Mouse (Mus musculus): ENCODE measurements around the gene Isoc2a.

The Isoc2a gene

GRCm38 (mm10) chr7:4940068-4940479 lies 63.1 kb downstream of the Isoc2a start:
- DNase-seq (ENCODE audit: low spot score in 2 of 2), result peak; percentile 68 to 81

- DNase-seq (ENCODE audit: low spot score in 2 of 2), result no peak
Observed at GRCm38 (mm10) chr7:4942673-4943072, 65.7 kb downstream of the Isoc2a start.

DNA sequence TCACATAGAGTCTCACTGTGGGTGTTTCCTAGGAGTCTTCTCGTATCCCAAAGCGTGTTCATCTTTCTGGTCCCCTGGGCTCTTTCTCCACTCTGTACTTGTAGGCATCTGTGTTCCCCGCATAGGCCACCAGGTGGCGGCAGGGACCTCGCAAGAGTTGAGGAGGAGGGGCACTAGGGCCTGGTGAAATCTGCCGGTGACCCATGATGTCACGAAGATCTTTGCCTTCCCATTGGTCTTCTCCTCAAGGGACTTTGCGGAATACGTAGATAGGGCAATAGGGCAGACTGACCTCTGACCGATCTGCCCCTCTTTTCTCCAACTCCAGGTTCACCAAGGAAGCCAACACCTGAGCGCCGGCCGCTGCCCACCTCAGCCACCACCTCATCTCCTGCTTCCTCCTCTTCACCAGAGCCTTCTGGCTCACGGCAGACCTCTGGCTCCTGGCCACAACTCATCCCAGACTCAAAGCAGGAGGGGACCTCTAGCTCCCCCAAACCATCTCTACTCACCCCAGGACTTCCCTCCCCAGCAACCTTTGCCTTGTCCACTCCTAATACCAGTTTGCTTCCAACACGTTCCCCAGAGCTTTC lies 66.4 kb downstream of the Isoc2a start:
- DNase-seq (ENCODE audit: low spot score in 2 of 2), result peak; percentile 92 to 93
